Mouse (Mus musculus): ENCODE data around the gene Spata21. TPM values are rescaled to one million over a fixed set of nuclear protein-coding genes. Genes with fewer than 3 reads are reported as not detected.

Gene Spata21
- total RNA-seq, 2 experiments from 2014 or later: not detected

DNA sequence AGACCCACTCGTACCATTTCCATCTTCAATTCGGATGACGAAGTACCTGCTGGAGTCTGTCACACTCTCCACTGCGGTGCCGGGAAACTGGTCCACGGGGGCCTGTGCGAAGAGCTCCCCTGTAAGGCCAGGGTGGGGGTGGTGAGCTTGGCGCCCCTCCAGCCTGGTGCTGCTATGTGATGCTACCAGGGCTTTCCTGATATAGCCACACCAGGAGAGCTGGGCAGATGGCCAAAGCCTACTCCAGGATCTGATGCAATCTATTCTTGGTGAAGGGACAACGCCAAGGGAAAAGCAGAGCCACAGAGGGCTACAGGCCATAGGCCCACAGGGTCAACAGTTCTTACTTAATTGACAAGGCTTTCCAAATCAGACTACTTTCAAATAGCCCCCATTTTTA lies 14.5 kb upstream of the Spata21 start:
- ATAC-seq (replicated peaks; ENCODE audit: poor library complexity): no peak

DNA sequence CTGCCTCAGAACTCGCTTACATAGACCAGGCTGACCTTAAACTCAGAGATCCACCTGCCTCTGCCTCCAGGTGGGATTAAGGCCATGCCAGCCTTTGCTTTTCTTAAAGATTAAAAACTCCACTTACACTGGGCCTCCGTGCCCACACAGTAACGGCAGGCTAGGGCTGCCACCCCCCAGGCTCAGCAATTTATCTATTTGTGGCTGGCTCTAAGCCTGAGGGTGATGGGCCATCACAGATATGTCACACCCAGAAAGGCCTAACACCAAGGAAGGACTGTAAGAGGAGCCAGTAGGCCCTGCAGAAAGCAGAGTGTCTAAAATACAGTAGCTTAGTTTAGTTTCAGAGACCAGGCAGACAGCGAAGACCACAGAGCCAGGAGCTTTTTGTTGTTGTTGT lies 14.0 kb upstream of the Spata21 start:
- peak; percentile 51 for ATAC-seq (replicated peaks; ENCODE audit: poor library complexity)

DNA sequence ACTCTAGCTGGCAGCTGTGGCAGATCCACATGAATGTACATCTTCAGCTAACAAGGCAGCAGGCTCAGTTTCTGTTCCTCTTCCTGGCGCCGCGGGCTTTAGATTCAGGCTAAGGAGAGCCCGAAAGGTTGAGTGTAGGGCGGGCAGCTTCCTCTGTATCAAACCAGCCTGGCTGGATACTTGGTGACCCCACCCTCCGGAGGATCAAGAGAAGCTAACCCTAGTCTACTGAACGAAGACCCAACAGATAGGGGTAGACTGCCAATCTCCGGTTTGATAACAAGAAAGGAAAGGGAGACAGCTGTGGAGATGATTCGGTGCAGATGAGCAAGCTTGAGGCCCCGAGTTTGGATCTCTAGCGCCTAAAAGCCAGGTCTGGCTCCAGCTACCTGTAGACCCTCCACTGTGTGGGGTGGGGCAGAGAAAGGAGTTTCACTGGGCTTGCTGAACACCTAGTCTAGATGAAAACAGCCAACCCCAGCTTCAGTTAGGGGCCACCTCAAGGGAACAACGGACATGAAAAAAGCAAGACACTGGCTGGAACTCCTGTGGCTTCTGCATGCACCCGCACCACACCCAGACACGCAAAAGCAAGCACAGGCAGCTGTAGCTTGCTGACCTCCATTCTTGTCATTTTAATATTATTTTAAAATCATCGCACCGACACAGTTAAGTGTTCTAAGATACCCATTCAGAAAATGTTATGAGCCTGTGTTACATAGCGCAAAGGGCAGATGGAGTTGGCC lies 11.2 kb upstream of the Spata21 start:
- peak; percentile 52 for ATAC-seq (replicated peaks; ENCODE audit: poor library complexity)

DNA sequence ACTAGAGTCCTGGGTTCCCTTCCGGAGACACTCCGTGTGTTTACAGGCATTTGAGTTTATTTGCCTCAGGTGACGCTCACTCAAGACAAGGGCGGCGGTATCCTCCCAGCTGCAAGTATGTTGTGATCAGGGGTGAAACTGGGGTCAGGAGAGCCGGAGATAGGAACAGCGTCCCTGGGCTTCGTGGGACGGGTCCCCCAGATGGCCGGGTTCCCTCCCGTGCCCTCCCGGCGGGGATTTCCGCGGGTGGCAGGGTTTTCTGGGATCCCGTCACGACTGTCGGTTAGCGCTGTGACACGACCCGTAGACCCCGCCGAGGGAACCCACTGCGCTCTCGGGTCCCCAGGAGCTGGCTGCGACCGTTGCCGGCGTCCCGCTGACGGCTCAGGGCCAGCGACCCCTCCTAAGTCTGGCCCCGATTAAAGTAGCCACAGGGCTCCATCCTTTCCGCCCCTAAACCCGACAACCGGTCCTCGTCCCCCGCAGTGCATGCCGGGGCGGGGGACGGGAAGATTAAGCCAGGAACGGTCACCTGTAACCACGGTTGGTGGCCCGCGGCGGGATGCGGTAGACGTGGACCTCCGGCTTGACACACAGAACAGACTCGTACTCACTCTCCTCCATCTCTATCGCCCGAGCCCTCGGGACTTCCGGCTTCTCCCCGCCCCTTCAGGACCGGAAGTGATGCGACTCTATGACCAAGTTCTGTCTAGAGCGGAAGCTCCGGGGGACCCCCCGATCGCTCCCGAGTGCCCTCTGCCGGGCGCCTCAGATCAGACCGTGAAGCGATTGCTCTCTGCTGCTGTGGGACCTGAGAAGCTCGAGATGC lies 10.2 kb upstream of the Spata21 start, which contains the start of gene Necap2:
Gene Necap2 (minus strand): TSS at position 677 of the 829 bp plus-strand sequence.
- peak; percentile 83 for ATAC-seq (replicated peaks; ENCODE audit: poor library complexity)

DNA sequence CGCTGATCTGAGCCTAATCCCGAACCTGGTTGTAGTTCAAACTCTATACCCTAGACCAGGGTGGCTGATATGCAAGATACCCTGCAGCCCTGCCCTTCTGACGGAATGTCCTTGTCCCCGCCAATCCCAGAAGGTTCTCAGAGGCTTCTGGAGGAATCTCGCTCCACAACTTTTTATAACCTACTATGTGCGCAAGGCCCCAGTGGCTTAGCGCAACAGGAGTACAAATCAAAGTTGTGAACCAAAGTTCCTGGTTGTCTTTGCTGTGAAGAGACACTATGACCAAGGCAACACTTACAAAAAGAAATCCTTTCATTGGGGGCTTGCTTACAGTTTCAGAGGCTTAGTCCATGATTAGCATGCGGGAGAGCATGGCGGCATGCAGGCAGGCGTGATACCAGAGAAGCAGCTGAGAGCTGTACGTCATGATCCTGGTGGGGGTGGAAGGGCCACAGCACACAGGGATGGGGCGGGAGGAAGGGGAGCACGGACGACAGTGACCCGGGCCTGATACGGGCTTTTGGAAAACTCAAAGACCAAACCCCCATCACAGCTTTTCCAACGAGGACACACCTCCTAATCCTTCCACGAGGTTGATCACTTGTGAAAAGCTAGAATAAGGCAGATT lies 9.5 kb upstream of the Spata21 start:
- no peak for ATAC-seq (replicated peaks; ENCODE audit: poor library complexity)

DNA sequence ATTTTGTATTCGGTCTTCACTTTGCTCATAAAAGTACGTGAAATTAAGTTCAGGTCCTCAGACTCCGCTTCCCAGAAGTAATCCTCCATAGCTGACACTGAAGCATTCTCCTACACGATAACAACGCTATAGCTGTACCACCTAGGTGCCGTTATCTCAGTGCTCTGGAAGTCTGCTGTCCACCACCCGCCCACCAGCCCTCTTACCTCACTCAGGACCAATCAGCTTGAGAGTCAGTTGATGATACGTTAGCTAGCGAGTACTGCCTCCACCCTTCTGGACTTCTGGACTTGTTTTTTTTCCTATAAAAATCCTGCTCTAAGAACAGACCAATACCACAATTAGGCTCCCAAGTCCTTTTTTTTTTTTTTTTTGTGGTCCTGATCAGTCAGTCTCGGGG lies 1.3 kb upstream of the Spata21 start:
- ATAC-seq (replicated peaks; ENCODE audit: poor library complexity): no peak

DNA sequence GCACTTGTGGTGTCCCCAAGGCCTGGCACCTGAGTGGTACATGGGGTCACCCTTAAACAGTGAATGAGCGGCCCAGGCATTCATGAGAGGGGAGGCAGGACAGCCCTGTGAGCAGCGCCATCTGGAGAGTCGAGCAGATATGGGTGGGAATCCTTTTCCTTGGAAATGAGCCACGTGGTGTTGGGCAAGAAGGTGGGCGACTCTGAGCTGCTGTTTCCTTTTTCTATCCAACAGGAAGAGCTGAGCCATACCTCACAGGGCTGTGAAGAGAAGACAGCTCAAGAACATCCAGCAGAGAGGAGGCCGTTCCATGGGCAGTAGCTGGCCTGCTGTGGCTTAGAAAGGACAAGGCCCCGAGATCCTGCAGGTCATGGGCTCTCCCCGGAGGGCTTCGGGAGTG lies 581 bp downstream of the Spata21 start:
- no peak for ATAC-seq (replicated peaks; ENCODE audit: poor library complexity)

DNA sequence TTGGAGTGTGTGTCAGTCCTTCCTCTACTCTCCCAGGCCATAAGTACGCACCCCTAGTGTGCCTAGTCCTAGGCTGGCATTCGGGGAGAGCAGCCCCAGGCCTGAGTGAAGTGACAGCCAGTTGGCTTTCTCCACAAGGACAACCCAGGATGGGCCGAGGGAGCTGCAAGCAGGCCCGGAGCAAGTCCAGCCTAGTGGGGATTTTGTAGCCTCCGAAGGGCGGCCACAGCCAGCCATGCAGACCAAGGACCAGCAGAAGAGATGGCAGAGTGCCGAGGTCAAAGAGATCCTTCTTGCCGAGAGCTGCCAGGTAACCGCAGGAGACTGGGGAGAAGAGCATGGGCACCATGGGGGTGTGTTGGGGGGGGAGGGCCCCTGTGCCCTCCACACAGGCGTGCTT lies 6.9 kb downstream of the Spata21 start:
- ATAC-seq (replicated peaks; ENCODE audit: poor library complexity): no peak

DNA sequence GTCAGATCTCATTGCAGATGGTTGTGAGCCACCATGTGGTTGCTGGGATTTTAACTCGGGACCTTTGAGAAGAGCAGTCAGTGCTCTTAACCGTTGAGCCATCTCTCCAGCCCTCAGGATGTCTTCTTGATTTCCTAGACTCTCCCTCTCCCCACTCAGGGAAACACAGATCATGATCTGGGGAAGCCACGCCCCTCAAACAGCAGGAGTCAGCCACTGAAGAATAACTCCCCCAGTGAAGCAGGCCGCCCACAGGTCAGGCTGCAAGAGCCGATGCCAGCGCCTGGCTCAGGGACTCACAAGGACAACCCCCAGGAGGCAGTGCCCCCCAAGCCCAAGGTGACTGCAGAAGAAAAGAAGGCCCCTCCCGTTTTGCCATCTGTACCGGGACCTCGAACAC lies 8.6 kb downstream of the Spata21 start:
- ATAC-seq (replicated peaks; ENCODE audit: poor library complexity): no peak

DNA sequence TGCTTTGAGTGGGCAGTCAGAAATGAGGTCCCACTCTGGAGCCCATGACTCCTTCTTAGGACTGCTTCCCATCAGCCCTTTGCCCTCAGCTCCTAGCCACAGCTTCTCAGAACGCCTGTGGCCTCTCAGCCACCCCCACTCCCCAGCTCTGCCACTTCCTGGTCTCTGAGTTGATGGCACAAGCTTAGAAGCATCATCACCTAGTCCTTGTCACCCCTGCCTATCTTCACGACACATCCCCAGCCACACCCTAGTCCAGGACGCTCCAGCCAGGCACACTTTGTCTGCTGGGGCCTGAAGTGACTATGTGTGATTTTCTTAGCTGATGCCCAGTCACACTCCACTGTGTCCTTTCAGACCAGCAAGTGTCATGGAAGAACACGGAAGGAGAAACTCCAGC lies 10.8 kb downstream of the Spata21 start:
- ATAC-seq (replicated peaks; ENCODE audit: poor library complexity): peak; percentile 77

DNA sequence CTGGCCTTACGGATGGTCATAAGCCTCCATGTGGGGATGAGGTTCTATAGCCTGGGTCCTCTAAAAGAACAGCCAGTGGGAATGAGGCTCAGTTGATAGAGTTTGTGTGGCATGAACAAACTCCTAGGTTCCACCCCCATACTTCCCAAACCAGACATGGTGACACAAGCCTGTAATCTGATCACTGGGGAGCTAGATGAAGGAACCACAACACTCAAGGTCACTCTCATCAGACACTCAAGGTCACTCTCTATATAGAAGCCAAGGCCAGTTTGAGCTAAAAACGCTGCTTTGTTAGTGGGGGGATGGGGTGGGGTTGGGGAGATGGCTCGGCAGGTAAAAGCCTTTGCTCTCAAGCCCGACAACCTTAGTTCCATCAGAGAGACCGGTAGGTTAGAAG lies 11.8 kb downstream of the Spata21 start:
- no peak for ATAC-seq (replicated peaks; ENCODE audit: poor library complexity)

DNA sequence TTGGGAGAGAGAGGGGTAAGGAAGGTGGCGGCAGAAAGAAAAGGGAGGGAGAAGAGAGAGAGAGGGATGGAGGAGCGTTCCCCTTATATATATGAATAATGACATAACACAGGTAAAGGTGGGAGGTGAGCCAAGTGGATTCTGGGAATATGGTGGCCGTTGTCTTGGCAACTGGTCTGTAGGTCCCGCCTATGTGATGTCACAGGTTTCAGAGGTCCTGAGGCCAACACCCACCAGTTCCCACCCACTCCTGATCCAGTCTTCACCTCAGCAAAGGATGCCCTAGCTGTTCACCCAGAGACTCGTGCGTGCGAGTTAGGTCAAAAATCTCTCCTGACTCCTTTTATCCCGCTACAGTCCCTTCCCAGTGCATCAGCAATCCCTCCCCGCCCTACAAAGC lies 13.2 kb downstream of the Spata21 start:
- ATAC-seq (replicated peaks; ENCODE audit: poor library complexity): no peak

DNA sequence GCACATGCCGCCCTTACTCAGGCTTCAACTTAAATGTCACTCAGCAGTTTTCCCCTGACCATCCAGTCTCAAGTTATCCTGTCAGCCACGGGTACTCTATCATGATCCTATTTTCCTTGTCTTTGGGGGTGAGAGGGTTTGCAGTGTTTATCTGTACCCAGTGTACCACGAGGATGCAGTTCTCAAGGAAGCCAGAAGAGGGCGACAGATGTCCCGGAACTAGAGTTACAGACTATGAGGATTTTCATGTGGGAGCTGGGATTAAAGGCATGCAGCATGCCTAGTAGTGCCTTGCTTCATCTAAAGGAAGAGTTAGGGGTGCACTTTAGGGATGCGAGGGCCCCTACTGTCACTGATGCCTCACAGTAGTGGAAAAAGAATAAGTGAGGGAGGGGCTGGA lies 13.7 kb downstream of the Spata21 start:
- peak; percentile 45; the same call in 1 of the 2 replicates for ATAC-seq (replicated peaks; ENCODE audit: poor library complexity)

DNA sequence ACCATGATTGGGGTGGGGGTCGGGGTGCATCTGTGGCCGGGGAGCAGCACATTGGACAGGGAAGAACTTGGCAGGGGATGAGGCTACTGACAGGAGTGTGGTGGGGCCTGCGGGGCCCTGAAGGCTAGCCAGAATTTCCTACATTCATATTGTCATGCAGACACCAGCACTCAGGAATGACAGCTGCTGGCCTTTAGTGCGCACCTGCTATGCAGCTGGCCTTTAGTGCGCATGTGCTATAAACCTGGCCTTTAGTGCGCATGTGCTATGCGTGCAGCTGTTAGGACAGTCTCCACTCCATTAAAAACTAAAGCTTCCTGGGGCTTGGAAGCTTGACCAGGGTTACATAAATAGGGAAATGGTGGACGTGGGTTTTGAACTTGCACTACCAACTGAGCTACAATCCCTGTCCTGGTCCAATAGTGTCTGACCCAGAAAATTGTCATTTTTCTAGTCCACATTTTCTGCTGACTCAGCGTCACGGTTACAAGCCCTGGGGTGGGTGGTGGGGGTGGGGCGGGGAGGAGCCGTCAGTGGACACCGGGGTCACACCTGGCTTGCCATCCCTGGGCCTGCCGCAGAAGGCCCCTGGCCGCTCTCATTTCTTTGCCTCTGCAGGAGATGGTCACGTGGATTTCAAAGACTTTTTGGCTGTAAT lies 18.5 kb downstream of the Spata21 start:
- no peak for ATAC-seq (replicated peaks; ENCODE audit: poor library complexity)

DNA sequence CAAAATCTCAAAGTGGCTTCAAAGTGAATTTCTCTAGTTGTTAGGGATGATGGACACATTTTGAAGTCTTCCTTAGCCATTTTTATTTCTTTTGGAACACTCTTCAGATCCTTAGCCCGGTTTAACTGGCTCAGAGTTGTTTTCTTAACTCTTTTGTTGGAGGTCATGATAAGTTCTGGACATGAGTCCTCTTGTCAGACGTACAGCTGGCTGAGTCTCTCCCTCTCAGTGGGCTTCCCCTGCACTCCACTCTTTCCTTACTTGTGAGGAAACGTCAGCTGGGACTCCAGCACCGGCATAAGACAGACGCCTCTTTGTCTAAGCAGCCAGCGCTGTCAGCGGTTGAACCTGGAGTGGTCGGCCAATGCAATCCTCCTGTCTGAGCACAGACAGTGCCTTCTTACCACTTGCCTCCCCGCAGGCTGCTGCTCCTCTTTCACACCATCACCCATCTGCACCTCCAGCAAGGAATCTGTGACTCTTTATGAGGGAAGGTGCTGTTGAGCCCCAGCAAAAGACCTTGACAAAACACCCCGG lies 20.1 kb downstream of the Spata21 start:
- ATAC-seq (replicated peaks; ENCODE audit: poor library complexity): no peak

DNA sequence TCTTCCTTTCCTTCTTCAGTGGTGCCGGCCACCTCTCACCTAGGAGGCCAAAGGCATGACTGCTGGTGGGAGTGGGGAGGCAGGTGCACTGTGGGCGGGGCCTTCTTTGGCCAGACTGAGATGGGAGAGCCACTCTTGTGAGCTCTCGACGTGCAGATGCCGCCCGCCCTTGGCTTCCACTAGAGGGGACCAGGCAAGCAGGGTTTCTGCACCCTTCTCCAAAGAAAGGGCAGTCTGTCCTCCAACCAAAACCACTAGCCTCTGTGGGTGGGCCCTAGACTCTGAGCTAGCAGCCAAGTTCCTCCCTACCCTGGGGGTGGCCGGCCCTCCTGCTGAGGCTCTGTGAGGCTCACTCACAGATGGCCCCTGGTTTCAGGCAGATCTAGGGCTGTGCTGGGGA lies 25.7 kb downstream of the Spata21 start:
- ATAC-seq (replicated peaks; ENCODE audit: poor library complexity): no peak

DNA sequence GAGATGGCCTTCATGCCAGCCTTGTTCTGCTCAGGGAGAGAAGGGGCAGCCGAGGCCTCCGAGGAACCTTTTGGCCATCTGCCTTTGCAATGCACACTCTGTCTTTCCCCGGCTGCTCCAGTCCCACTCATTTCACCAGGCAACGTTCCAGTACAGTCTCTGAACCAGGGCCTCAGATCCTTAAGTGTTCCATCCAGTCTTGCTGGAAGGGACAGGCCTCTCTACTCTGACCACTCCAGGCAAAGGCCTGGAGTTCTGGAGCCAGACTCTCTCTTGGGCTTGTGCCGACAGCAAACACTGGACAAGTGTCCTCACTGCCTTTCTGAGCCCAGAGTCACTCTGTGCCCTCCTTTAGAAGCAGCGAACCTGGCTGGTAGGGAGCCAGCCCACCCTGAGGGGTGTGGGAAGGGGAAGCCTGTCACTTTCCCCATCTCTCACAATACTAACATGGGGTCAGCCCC lies 26.4 kb downstream of the Spata21 start:
- no peak for ATAC-seq (replicated peaks; ENCODE audit: poor library complexity)

DNA sequence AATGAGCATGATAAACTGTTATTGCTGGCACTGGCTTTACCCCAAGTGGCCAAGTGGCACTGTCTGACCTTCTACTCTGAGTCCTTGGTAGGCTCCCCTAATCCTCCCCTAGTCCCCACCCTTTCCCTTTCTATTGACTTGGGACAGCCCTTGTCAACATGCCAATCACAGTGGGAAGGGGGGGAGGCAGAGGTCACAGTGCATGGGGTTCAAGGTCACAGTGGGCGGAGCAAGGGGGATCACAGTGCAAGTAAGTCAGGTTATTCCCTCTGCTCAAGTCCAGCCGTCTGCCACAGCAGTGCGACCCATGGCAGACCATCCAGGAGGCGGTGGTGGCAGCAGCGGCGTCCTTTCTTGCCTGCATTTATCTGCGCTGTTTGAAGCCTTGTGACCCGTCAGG lies 27.3 kb downstream of the Spata21 start:
- ATAC-seq (replicated peaks; ENCODE audit: poor library complexity): no peak

DNA sequence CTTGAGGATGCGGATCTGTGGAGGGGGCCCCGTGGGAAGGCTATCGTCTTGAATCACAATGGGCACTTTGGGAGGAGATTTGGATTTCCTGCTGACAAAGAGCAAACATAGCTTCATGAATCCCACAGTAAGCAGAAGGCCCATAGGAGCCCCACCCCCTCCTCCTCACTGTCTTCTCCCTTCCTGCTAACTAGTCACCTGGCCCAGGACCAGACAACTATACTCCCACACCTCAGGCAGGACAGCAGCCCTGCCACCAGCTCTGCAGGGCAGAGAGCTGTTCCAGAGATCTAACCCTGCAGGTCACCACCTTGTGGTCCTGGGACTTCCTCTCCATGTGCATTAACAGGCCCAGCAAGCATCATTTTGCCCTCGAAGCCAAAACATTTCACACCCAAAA lies 30.6 kb downstream of the Spata21 start:
- no peak for ATAC-seq (replicated peaks; ENCODE audit: poor library complexity)

DNA sequence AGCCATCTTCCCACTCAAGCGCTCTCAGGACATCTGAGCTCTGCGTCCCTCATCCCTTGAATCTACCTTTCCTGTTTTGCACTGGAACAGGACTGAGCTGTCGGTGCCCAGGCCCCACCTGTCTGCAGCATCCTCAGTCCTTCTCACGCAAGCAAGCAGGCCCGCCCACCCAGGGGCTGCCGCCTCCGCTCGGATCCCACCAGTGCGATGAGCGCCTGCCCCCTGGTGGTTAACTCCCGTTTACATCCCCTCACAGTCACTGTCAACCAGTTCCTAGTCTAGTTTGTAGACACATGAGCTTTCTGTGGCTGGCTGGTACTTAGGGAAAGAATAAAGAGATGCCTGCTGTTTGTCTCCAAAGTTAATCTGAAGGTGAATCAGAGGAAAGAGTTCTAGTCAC lies 32.6 kb downstream of the Spata21 start:
- ATAC-seq (replicated peaks; ENCODE audit: poor library complexity): peak; percentile 79

DNA sequence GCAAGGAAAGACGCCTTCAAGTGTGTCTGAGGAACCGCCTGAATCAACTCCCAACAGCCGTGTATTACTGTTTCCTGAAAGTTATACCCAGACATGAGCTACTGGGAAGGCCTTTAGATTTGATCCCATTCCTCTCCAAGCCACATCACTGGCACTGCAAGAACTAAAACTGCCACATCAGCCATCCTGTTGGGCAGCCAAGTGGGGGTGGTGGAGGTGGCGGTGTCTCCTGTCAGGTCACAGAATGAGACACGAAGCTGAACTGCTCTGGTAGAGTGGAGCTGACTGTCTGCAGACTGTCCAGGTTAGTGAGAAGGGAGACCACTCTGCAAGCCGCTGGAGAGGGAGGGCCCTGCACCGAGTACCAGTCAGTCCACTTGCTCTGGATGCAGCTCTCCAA lies 34.5 kb downstream of the Spata21 start:
- ATAC-seq (replicated peaks; ENCODE audit: poor library complexity): no peak

Measured in megakaryocyte progenitor cell, adult 5-6 weeks (primary cell).